Mouse (Mus musculus) testis, adult 2 months (tissue): ENCODE results near the gene Dlx1. TPM values are rescaled to one million over a fixed set of nuclear protein-coding genes. Genes with fewer than 3 reads are reported as not detected.

Experiments
- H3K27ac ChIP-seq: fragments of 200-500 bp; 2 replicates; pipeline ENCODE4 v1.5.1; 2012; ENCODE audit warnings: low read depth, low read length; ENCODE audit not compliant: control insufficient read depth, insufficient read depth
- H3K27me3 ChIP-seq: fragments of 200-500 bp; 2 replicates; pipeline ENCODE4 v1.6.1; 2012; ENCODE audit warnings: mild to moderate bottlenecking, low read length, moderate library complexity; ENCODE audit not compliant: control insufficient read depth, insufficient read depth
- H3K36me3 ChIP-seq: fragments of 200-500 bp; 2 replicates; pipeline ENCODE4 v1.6.1; 2012; ENCODE audit warnings: mild to moderate bottlenecking, low read length; ENCODE audit not compliant: control insufficient read depth, insufficient read depth
- H3K4me1 ChIP-seq: fragments of 200-500 bp; 2 replicates; pipeline ENCODE4 v1.6.1; 2012; ENCODE audit warnings: low read length; ENCODE audit not compliant: control insufficient read depth, insufficient read depth
- H3K4me3 ChIP-seq: fragments of 200-500 bp; 2 replicates; pipeline ENCODE4 v1.5.1; 2012; ENCODE audit warnings: low read depth, mild to moderate bottlenecking, low read length, moderate library complexity, mixed read lengths; ENCODE audit not compliant: control insufficient read depth
- CTCF ChIP-seq: fragments of 200-500 bp; IDR thresholded peaks from 2 replicates; pipeline ENCODE4 v1.5.1; 2012; ENCODE audit warnings: low read depth, mild to moderate bottlenecking, inconsistent platforms, low read length, moderate library complexity; ENCODE audit not compliant: control insufficient read depth, insufficient read depth, insufficient replicate concordance
- POLR2A ChIP-seq: fragments of 200-500 bp; IDR thresholded peaks from 2 replicates; pipeline ENCODE4 v1.6.1; 2012; ENCODE audit warnings: low read depth, mild to moderate bottlenecking, inconsistent platforms, low read length, moderate library complexity; ENCODE audit not compliant: control insufficient read depth
- polyA plus RNA-seq: library from polyadenylated mRNA; depleted of rRNA; stranded (reverse); fragments of >200 nt; gene quantifications from 2 replicates; pipeline ENCODE4 v1.2.3, GENCODE M21; 2012

The Dlx1 gene
- polyA plus RNA-seq, 1 experiment, result 0.47 TPM

GRCm38 (mm10) chr2:71534242-71535052 lies 6.5 kb downstream of the Dlx1 start:
- peaks cover 15% of the 10 kb centered on the region for H3K4me1 ChIP-seq
- H3K36me3 ChIP-seq, result no peaks in the 10 kb centered on the region
- peaks cover 7% of the 10 kb centered on the region for H3K27me3 ChIP-seq
- H3K4me3 ChIP-seq, result no peak overlapping the region
- TF ChIP-seq POLR2A (no peak), CTCF (no peak)
- H3K27ac ChIP-seq, result no peak overlapping the region

DNA sequence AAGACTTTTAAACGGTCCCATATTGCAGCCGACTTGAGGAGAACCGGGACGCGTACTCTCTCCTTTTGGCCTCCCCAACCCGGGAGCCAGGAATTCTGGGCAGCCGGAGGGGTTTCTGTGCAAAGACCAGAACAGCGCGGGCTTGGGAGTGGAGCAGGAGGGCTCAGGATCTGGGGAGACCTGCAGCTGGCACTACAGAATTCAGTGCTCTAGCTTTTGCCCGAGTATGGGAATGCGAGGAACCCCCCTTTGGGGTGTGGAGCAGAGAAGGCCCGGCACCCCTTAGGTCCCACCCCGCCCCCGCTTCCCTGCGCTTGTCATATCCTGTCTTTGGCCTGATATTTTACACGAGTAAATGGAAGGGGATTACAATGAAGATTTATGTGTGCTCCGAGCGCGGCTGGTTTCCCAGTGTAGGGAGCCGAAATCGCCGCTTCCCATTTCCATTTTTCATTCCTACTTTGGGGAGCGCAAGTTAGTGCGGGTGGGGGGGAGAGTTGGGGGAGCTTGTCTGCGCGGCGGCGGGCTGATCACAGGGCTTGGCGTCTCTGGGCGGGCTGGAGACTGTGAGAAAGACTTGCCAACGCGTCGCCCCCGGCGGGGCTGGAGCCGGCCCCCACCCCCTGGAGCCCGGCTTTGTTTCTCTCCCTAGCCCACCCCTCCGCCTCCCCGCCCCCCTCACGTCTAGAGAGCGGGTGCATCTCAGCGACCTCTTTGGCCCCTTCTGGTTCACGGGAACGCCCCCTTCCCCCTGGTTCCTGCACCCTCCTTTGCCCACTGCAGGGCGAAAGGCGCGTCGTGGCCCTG lies 12.9 kb downstream of the Dlx1 start:
- H3K4me1 ChIP-seq, result peaks cover 31% of the 10 kb centered on the region
- peaks cover 31% of the 10 kb centered on the region for H3K27me3 ChIP-seq
- no peak overlapping the region for H3K27ac ChIP-seq
- H3K4me3 ChIP-seq, result no peak overlapping the region; the same call in 1 of the 2 replicates
- TF ChIP-seq CTCF (no peak), POLR2A (no peak)
- H3K36me3 ChIP-seq, result no peaks in the 10 kb centered on the region

DNA sequence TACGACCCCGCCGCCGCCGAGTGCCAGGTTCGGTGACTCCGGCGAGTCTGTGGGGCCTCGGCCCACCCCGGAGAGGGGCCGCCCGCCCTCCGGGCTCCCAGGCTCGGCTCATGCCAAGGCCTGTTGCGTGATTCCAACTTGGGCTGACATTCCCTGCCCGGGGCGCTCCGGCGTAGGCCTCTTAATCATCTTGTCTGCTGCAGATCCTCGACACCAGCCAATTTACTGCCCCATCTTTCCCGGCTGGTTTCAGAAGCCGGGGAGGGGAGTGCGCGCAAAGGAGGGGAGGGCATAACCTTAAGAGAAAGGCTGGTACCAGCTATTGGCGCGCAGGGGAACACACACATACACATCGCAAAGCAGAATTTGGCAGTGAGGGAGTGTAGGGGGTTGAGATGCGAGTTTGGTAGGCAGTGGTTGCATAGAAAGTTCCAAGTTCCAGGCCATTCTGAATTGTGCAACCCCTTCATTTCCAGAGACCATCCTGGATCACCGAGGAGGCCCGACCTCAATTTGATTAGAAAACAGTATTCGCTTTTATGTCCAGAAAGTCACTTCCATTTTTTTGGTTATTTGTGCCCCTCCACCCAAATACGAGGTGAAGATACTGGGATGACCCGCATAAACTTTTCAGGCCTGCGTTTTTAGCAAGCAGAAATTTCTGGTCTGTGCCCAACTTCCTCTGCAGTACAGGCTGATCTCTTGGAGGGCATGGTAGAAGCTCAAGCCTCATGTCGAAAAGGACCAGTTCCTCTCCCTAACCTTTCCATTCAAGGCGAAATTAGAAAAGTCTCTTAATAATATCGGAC lies 13.7 kb downstream of the Dlx1 start:
- Histone ChIP-seq H3K4me3 (no peak overlapping the region; the same call in 1 of the 2 replicates), H3K27me3 (peaks cover 33% of the 10 kb centered on the region), H3K27ac (no peak overlapping the region), H3K36me3 (no peaks in the 10 kb centered on the region), H3K4me1 (peaks cover 39% of the 10 kb centered on the region)
- no peak for TF ChIP-seq CTCF

GRCm38 (mm10) chr2:71542227-71542815 lies 14.4 kb downstream of the Dlx1 start:
- peaks cover 41% of the 10 kb centered on the region for H3K4me1 ChIP-seq
- H3K36me3 ChIP-seq, result no peaks in the 10 kb centered on the region
- no peak overlapping the region for H3K27ac ChIP-seq
- no peak for TF ChIP-seq CTCF
- no peak for TF ChIP-seq POLR2A
- no peak overlapping the region for H3K4me3 ChIP-seq
- peaks cover 31% of the 10 kb centered on the region for H3K27me3 ChIP-seq

DNA sequence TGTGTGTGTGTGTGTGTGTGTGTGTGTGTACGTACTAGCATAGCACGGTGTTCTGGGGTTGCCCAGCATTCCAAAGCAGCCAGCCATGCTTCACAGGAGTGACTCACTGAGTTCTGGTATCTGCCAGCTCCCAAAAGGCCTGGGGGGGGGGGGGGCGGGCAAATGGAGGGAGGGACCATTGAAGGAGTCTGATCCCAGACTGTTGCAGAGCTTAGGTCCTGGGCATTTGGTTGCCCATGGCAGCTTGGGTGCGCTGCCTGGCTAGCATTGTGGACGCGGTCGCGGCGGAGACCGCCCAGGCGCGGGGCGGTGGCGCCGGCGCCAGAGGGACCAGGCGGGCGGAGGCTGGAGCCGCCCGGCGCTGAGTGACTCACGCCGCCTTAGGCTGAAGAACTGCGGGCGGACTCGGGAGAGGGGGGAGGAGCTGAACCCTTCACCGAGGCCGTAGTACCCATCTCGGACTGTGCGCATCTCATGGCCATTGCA lies 14.9 kb downstream of the Dlx1 start:
- Histone ChIP-seq H3K4me3 (no peak overlapping the region), H3K27me3 (peaks cover 31% of the 10 kb centered on the region), H3K27ac (no peak overlapping the region), H3K4me1 (peaks cover 41% of the 10 kb centered on the region), H3K36me3 (no peaks in the 10 kb centered on the region)
- no peak for TF ChIP-seq POLR2A
- TF ChIP-seq CTCF, result no peak

- no peak overlapping the region for H3K4me3 ChIP-seq
- peaks cover 41% of the 10 kb centered on the region for H3K4me1 ChIP-seq
- H3K36me3 ChIP-seq, result no peaks in the 10 kb centered on the region
- H3K27ac ChIP-seq, result no peak overlapping the region
- H3K27me3 ChIP-seq, result peaks cover 31% of the 10 kb centered on the region
- no peak for TF ChIP-seq CTCF
- no peak for TF ChIP-seq POLR2A
Observed at GRCm38 (mm10) chr2:71543531-71543930, 15.6 kb downstream of the Dlx1 start.
